Mouse (Mus musculus) layer of hippocampus, adult 18-20 months (tissue): ENCODE results near the gene Cpn1. TPM values are rescaled to one million over a fixed set of nuclear protein-coding genes. Genes with fewer than 3 reads are reported as not detected.

Source experiments
- DNase-seq, 2 experiments: peaks; one replicate each; pipeline ENCODE4 v3.0.0; 2022; ENCODE audit warnings: low spot score in 2 of 2
- total RNA-seq, 2 experiments: library from RNA; stranded (reverse); gene quantifications; 2 replicates each; pipeline ENCODE4 v1.2.3; 2021

Gene Cpn1
- total RNA-seq, 2 experiments from 2014 or later = 0.15 to 0.30 TPM

- DNase-seq = no peak
These were observed 73.4 kb downstream of the Cpn1 start for GRCm38 (mm10) chr19:43912775-43913486.

- DNase-seq = no peak
These were observed 79.9 kb downstream of the Cpn1 start for GRCm38 (mm10) chr19:43906492-43906891.

Other genes with a start within 250 kb of the Cpn1 start
- gene Cutc, start 233.6 kb downstream of the Cpn1 start, total RNA-seq = 1 to 10 TPM; 5.2 to 7.8 TPM
- 10 to 100 TPM; 11.8 to 16.5 TPM for gene Cox15, start 233.6 kb downstream of the Cpn1 start, total RNA-seq
- gene Abcc2, start 204.4 kb downstream of the Cpn1 start, total RNA-seq = under 1 TPM in 1 of 2 experiments, not detected in 1; 0.05 TPM
- gene Dnmbp, start 46.4 kb downstream of the Cpn1 start, total RNA-seq = 10 to 100 TPM in 1 of 2 experiments, 1 to 10 TPM in 1; 9.8 to 10.3 TPM
- not detected for gene Cyp2c23, start 42.7 kb upstream of the Cpn1 start, total RNA-seq
- 10 to 100 TPM; 19.4 to 23.7 TPM for gene Erlin1, start 83.2 kb upstream of the Cpn1 start, total RNA-seq
- 10 to 100 TPM; 39.3 to 40.9 TPM for gene Chuk, start 120.9 kb upstream of the Cpn1 start, total RNA-seq
- gene Cwf19l1, start 149.3 kb upstream of the Cpn1 start, total RNA-seq = 10 to 100 TPM; 20.6 to 21.3 TPM
- gene Bloc1s2, start 159.9 kb upstream of the Cpn1 start, total RNA-seq = 10 to 100 TPM; 58.8 to 60.8 TPM
- gene Pkd2l1, start 205.9 kb upstream of the Cpn1 start, total RNA-seq = under 1 TPM; 0.25 to 0.30 TPM
- gene Scd3, start 216.7 kb upstream of the Cpn1 start, total RNA-seq = 1 to 10 TPM; 2.4 to 3.3 TPM